Mouse (Mus musculus) midbrain, embryonic 14.5 days (tissue): ENCODE measurements around the gene Ncam1. TPM values are rescaled to one million over a fixed set of nuclear protein-coding genes. Genes with fewer than 3 reads are reported as not detected.
A peak's percentile ranks its signal among the peaks of the same experiment; 100 is the strongest.

ENCODE experiments used
- ATAC-seq: fragments of 200-750 bp; cut with Nextera tagmentation; 2 replicates; pipeline ENCODE4 v1.8.0; 2017; ENCODE audit warnings: moderate number of reproducible peaks, moderate library complexity; ENCODE audit not compliant: low FRiP score, low TSS enrichment
- DNase-seq: peaks from one replicate; pipeline ENCODE4 v3.0.0-alpha.2; 2015
- H3K27ac ChIP-seq: fragments of 300-500 bp; sonication (generic); replicated peaks from 2 replicates; pipeline ENCODE4 v1.5.1; 2014; ENCODE audit warnings: mild to moderate bottlenecking, low read depth, low read length, moderate library complexity
- H3K27me3 ChIP-seq: fragments of 300-500 bp; sonication (generic); 2 replicates; pipeline ENCODE4 v1.6.1; 2014; ENCODE audit warnings: low read length, control low read depth, mixed read lengths; ENCODE audit not compliant: control insufficient read depth, insufficient read depth
- H3K36me3 ChIP-seq: fragments of 300-500 bp; sonication (generic); 2 replicates; pipeline ENCODE4 v1.6.1; 2014; ENCODE audit warnings: low read length, control low read depth; ENCODE audit not compliant: control insufficient read depth, insufficient read depth
- H3K4me1 ChIP-seq: fragments of 300-500 bp; sonication (generic); 2 replicates; pipeline ENCODE4 v1.6.1; 2014; ENCODE audit warnings: mild to moderate bottlenecking, antibody characterized with exemption, low read length, control low read depth; ENCODE audit not compliant: control insufficient read depth, insufficient read depth
- H3K4me2 ChIP-seq: fragments of 300-500 bp; sonication (generic); 2 replicates; pipeline ENCODE4 v1.6.1; 2014; ENCODE audit warnings: mild to moderate bottlenecking, low read length, moderate library complexity
- H3K4me3 ChIP-seq: fragments of 300-500 bp; sonication (generic); replicated peaks from 2 replicates; pipeline ENCODE4 v1.5.1; 2014; ENCODE audit warnings: low read depth, low read length
- H3K9ac ChIP-seq: fragments of 300-500 bp; sonication (generic); replicated peaks from 2 replicates; pipeline ENCODE4 v1.6.1; 2014; ENCODE audit warnings: mild to moderate bottlenecking, low read length, moderate library complexity
- H3K9me3 ChIP-seq: fragments of 300-500 bp; sonication (generic); 2 replicates; pipeline ENCODE4 v1.6.1; 2016; ENCODE audit warnings: low read length, control low read depth, mixed read lengths; ENCODE audit not compliant: control insufficient read depth
- WGBS: fragments of 180-500 bp; shearing (Covaris S2); extraction: QIAGEN DNeasy Blood & Tissue Kit; methylation state at CpG from one replicate; pipeline ENCODE4 v1.1.7; 2014; 5-methylcytosine and 5-hydroxymethylcytosine counted together
- polyA plus RNA-seq: library from polyadenylated mRNA; unstranded; fragments of >200 nt; fragmentation: Nextera tagmentation; extraction: Ambion mirVana; gene quantifications from 2 replicates; pipeline ENCODE4 v1.2.1, GENCODE M21; 2014

The Ncam1 gene
- polyA plus RNA-seq, 1 experiment from 2014 or later, result 389 TPM

DNA sequence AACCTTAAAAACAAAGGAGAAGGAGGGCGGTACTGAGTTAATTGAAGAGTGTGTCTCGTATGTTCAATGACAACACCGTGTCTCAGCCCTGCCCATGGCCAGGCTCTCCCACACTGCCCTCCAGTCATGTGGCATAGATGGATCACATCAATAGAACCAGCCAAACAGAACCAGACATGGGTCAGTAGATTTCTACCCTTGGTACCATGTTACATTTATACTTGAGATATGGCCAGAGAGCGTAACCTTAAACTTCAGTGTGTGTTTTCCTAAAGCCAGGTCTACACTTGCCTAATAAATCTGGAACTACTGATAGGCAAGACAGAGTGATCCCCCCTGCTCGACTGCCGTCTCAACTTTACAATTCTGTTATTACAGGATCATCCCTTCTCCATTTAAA is 38.2 kb downstream of the Ncam1 start:
- DNase-seq (no peak), ATAC-seq (no peak)
- Histone ChIP-seq H3K4me2 (no peak overlapping the region), H3K4me1 (peaks cover 53% of the 10 kb centered on the region), H3K27ac (no peak overlapping the region), H3K4me3 (no peak overlapping the region), H3K9ac (no peak overlapping the region), H3K9me3 (no peaks in the 10 kb centered on the region), H3K27me3 (no peaks in the 10 kb centered on the region), H3K36me3 (no peaks in the 10 kb centered on the region)
- WGBS, result 76% methylated on average over 6 of the region's 6 CpGs

DNA sequence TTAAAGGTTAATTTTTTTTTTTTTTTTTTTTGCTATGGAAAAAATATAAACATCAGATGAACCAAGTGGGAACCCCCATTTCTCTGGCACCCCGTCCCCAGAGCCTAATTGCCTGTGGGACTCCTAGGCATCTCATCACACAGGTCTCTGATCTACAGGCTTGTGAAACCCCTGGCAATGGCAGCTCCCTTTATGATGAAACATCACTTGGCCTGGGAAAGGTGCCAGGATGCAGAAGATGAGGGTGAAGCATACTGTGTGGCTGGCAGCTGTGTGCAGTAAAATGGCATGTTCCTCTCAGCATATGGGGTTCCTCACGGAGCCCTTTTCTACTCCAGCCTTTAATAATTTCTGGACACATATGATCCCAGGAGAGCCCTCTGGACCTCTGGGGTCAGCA is 40.3 kb downstream of the Ncam1 start:
- H3K27ac ChIP-seq, result peak overlapping the region; percentile 46; the same call in 1 of the 2 replicates
- no peaks in the 10 kb centered on the region for H3K36me3 ChIP-seq
- no peaks in the 10 kb centered on the region for H3K27me3 ChIP-seq
- DNase-seq (peak; percentile 64), ATAC-seq (no peak)
- H3K9ac ChIP-seq, result no peak overlapping the region
- no peaks in the 10 kb centered on the region for H3K9me3 ChIP-seq
- 52% methylated on average over 2 of the region's 2 CpGs for WGBS
- H3K4me1 ChIP-seq, result peaks cover 59% of the 10 kb centered on the region
- no peak overlapping the region for H3K4me2 ChIP-seq
- H3K4me3 ChIP-seq, result no peak overlapping the region

GRCm38 (mm10) chr9:49757986-49758385 is 40.7 kb downstream of the Ncam1 start:
- Histone ChIP-seq H3K27ac (peak overlapping the region; percentile 63), H3K9ac (no peak overlapping the region), H3K4me2 (peak overlapping the region; percentile 11; the same call in 1 of the 2 replicates), H3K4me1 (peaks cover 61% of the 10 kb centered on the region), H3K36me3 (no peaks in the 10 kb centered on the region), H3K27me3 (no peaks in the 10 kb centered on the region), H3K4me3 (no peak overlapping the region), H3K9me3 (no peaks in the 10 kb centered on the region)
- WGBS, result 27% methylated on average over 12 of the region's 12 CpGs
- peak; percentile 51 for DNase-seq
- ATAC-seq, result no peak

- no peak for ATAC-seq
- peak overlapping the region; percentile 63 for H3K27ac ChIP-seq
- no peak overlapping the region for H3K4me3 ChIP-seq
- H3K9me3 ChIP-seq, result no peaks in the 10 kb centered on the region
- H3K36me3 ChIP-seq, result no peaks in the 10 kb centered on the region
- 0 out of 2 replicates have a peak overlapping the region, but pooled peaks have one; percentile 11 for H3K4me2 ChIP-seq
- H3K27me3 ChIP-seq, result no peaks in the 10 kb centered on the region
- peak; percentile 41 for DNase-seq
- H3K4me1 ChIP-seq, result peaks cover 63% of the 10 kb centered on the region
- H3K9ac ChIP-seq, result no peak overlapping the region
- WGBS, result 37% methylated on average over 4 of the region's 4 CpGs
Measured at GRCm38 (mm10) chr9:49757582-49757981, 41.1 kb downstream of the Ncam1 start.

DNA sequence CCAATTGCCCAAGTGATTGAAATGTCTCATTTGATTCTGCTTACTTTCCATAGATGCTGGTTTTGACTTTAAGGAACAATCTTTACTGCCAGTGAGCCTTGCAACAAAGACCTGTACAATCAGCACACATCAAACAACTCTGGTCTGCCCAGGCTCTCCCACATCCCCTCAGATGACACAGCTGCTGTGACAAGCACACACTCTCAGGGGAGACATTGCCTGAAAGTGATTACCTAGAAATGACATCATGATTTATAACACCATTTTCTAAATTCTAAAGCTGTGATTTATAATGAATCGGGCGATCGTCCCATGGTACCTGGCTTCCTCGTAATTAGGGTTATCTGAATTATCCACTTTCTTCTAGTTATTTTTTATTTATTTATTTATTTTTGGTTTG is 42.0 kb downstream of the Ncam1 start:
- no peaks in the 10 kb centered on the region for H3K27me3 ChIP-seq
- H3K36me3 ChIP-seq, result no peaks in the 10 kb centered on the region
- no peaks in the 10 kb centered on the region for H3K9me3 ChIP-seq
- no peak overlapping the region for H3K4me2 ChIP-seq
- ATAC-seq (no peak), DNase-seq (peak; percentile 57)
- H3K4me1 ChIP-seq, result peaks cover 63% of the 10 kb centered on the region
- no peak overlapping the region for H3K4me3 ChIP-seq
- H3K9ac ChIP-seq, result no peak overlapping the region
- WGBS, result 56% methylated on average over 4 of the region's 4 CpGs
- H3K27ac ChIP-seq, result no peak overlapping the region

- Histone ChIP-seq H3K27me3 (no peaks in the 10 kb centered on the region), H3K27ac (no peak overlapping the region), H3K9me3 (no peaks in the 10 kb centered on the region), H3K36me3 (no peaks in the 10 kb centered on the region), H3K9ac (no peak overlapping the region), H3K4me3 (no peak overlapping the region), H3K4me2 (no peak overlapping the region), H3K4me1 (peaks cover 60% of the 10 kb centered on the region)
- DNase-seq (no peak), ATAC-seq (no peak)
- WGBS, result 85% methylated on average over 4 of the region's 4 CpGs
Measured at GRCm38 (mm10) chr9:49755214-49755613, 43.5 kb downstream of the Ncam1 start.

GRCm38 (mm10) chr9:49751466-49751865 is 47.3 kb downstream of the Ncam1 start:
- Histone ChIP-seq H3K9me3 (no peaks in the 10 kb centered on the region), H3K27me3 (no peaks in the 10 kb centered on the region), H3K4me2 (no peak overlapping the region), H3K27ac (no peak overlapping the region), H3K9ac (no peak overlapping the region), H3K4me1 (peaks cover 39% of the 10 kb centered on the region), H3K36me3 (no peaks in the 10 kb centered on the region), H3K4me3 (no peak overlapping the region)
- DNase-seq (no peak), ATAC-seq (no peak)
- WGBS, result 69% methylated on average over 6 of the region's 6 CpGs

- no peaks in the 10 kb centered on the region for H3K27me3 ChIP-seq
- no peaks in the 10 kb centered on the region for H3K9me3 ChIP-seq
- WGBS, result 61% methylated on average over 2 of the region's 2 CpGs
- H3K27ac ChIP-seq, result no peak overlapping the region
- H3K4me1 ChIP-seq, result peaks cover 24% of the 10 kb centered on the region
- no peaks in the 10 kb centered on the region for H3K36me3 ChIP-seq
- H3K4me3 ChIP-seq, result no peak overlapping the region
- no peak overlapping the region for H3K4me2 ChIP-seq
- no peak for ATAC-seq
- no peak overlapping the region for H3K9ac ChIP-seq
- DNase-seq, result no peak
Measured at GRCm38 (mm10) chr9:49746176-49746575, 52.5 kb downstream of the Ncam1 start.

GRCm38 (mm10) chr9:49745696-49746095 is 53.0 kb downstream of the Ncam1 start:
- no peak overlapping the region for H3K27ac ChIP-seq
- 18% methylated on average over 4 of the region's 4 CpGs for WGBS

More at GRCm38 (mm10) chr9:49745696-49746095, 53.0 kb downstream of the Ncam1 start:
- Histone ChIP-seq H3K27me3 (no peaks in the 10 kb centered on the region), H3K4me3 (no peak overlapping the region), H3K9me3 (no peaks in the 10 kb centered on the region), H3K9ac (no peak overlapping the region), H3K36me3 (no peaks in the 10 kb centered on the region), H3K4me2 (no peak overlapping the region), H3K4me1 (peaks cover 24% of the 10 kb centered on the region)
- ATAC-seq (peak; percentile 68; the same call in 1 of the 2 replicates), DNase-seq (peak; percentile 71)
